Mouse (Mus musculus): Measurements from ENCODE around the gene Ctcfl.

Ctcfl gene

DNA sequence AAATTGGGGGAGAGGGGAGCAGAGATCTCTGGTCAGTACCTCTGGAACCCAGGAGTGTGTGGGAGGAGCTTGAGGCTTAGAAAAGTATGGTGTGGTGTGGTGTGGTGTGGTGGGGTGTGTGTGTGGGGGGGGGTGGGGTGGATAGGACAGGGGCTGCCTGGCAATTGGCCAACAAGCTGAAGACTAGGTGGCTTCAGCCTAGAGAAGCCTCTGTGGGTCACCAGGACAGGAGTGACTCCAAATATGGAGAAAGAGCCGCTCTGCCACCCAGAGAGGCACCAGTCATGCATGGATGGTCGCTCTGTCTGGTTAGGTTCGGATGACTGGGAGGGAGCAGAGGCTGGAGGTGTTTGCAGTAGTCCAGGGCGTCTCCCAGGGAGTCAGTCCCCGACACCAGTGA, 71.9 kb downstream of the Ctcfl start:
- DNase-seq (ENCODE audit: low spot score): no peak

DNA sequence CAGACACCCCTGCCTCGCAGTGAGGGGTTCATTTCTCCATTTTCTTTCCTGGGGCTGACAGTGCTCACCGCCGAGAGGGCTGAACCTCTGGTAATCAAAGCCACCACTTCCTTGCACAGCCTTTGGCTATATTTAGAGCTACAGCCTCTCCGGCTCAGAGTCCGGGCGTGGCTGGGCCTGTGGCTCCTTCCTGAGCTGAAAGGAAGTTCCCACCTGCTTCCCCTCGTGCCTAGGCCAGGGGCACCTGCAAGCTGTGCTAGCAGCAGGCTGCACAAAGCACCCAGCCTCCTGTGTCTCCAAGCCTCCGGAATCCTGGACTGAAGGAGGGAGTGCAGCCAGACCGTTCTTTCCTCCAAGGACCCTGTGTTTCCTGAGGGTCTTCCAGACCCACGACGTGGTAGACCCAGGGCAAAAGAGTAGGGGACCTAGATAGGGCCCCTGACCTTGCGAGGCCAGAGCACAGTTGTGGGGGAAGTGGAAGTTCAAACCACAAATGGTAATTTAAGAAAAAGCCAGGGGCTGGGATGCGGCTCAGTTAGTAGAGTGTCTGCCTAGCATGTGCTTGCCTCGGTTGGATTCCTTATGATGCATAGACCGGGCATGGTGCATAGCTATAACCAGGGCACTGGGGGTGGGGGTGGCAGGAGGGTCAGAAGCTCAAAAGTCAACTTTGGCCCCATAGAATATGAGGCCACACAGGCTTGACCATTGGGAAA, 72.6 kb downstream of the Ctcfl start:
- no peak for DNase-seq (ENCODE audit: low spot score)

DNA sequence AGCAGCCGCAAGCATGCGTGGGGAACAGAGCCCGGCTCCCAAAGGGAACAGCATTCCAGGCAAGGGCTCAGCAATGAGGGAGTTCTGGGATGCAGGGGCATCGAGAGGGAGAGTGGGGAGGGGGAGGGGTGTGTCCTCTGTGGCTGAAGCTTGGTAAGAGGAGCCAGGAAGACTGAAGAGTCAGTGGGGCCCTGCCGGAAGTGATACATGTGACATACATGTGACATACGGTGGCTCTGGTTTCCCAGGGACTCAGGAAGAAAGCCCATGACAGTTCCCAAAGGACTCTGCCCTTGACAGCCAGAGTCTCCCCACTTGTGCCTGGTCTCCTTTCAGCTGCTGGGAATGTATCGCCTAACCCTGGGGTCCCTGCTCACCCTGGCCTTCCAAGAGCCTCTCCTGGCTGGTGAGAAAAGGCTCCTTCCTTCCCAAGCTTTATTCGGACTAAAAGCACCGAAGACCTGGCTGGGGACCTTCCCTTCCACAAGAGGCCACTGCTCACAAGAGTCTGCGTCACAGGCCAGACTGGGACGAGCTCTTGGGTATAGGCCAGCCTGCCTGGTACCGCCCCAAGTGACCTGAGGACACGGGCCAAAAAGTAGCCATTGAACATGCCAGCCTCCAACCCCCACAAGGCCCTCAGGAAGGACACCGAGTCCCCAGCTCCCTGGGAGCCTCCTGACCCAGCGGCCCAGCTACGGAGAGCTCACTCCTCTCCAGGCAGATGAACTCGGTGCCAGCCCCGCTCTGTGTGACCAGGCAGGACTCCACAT, 74.9 kb downstream of the Ctcfl start:
- no peak for DNase-seq (ENCODE audit: low spot score)
